17 mouse cellular contexts compared by ENCODE assay signal in the genomic region with DNA sequence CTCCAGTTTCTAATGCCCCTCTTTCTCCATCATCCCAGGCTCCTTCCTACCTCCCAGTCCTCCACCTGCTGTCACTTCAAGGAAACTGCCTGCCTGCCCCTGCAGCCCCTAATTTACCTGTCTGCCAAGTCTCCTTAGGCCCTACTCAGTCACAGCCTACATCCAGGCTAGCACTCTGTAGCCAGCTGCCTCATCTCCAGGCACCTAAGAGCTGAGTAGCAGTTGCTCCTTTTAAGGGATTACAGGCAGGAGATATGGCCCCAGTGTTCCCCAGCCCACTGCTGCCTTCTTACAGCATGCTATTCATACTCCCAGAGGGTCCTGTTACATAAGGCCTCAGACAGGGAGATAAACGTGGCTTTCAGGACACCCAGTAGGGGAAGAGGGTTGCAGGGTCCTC.
DNase-seq lines count a peak whose midpoint lies in the region; ATAC-seq and TF ChIP-seq lines count a peak whose summit lies in the region.
"Had no signal": no experiment of that assay in that cellular context is flagged by ENCODE, and none has a peak within 500 bp of the region (broad histone marks: within the 10 kb centered on the region; RNA-seq: fewer than 3 reads in every experiment).

No protein-coding gene starts in this region.

- no peak overlapping the region for H3K9ac ChIP-seq in forebrain, embryonic 15.5 days (replicated peaks)
- no peak overlapping the region for H3K9ac ChIP-seq in midbrain, embryonic 12.5 days (replicated peaks)
- no peak overlapping the region for H3K9ac ChIP-seq in midbrain, embryonic 11.5 days (ENCODE audit: low read length)
- no peak overlapping the region for H3K9ac ChIP-seq in hindbrain, embryonic 15.5 days
- H3K9ac ChIP-seq: limb, embryonic 15.5 days; stomach, embryonic 15.5 days had no signal

- no peak for TF ChIP-seq CTCF in olfactory bulb, adult 2 months (IDR thresholded peaks at IDR 0.05; ENCODE audit: insufficient read depth, low read depth, low read length)

- no peak overlapping the region for H3K4me3 ChIP-seq in forebrain, embryonic 10.5 days
- H3K4me3 ChIP-seq in forebrain, embryonic 15.5 days = no peak overlapping the region
- no peak overlapping the region for H3K4me3 ChIP-seq in midbrain, embryonic 12.5 days
- no peak overlapping the region for H3K4me3 ChIP-seq in midbrain, embryonic 11.5 days (ENCODE audit: low read depth, low read length)
- no peak overlapping the region for H3K4me3 ChIP-seq in hindbrain, embryonic 15.5 days
- no peak overlapping the region for H3K4me3 ChIP-seq in olfactory bulb, adult 2 months (ENCODE audit: insufficient read depth, low read depth, low read length)
- H3K4me3 ChIP-seq: limb, embryonic 15.5 days; myocyte; stomach, embryonic 15.5 days had no signal

- no peaks in the 10 kb centered on the region for H3K9me3 ChIP-seq in forebrain, embryonic 10.5 days
- no peaks in the 10 kb centered on the region for H3K9me3 ChIP-seq in forebrain, embryonic 15.5 days
- H3K9me3 ChIP-seq in midbrain, embryonic 12.5 days = no peaks in the 10 kb centered on the region
- H3K9me3 ChIP-seq in midbrain, embryonic 11.5 days (ENCODE audit: control insufficient read depth, low read length) = no peaks in the 10 kb centered on the region
- no peaks in the 10 kb centered on the region for H3K9me3 ChIP-seq in hindbrain, embryonic 15.5 days
- H3K9me3 ChIP-seq: limb, embryonic 15.5 days; stomach, embryonic 15.5 days had no signal

- no peak for DNase-seq in forebrain, embryonic 10.5 days (ENCODE audit: extremely low spot score, low spot score)
- DNase-seq in midbrain, embryonic 11.5 days (ENCODE audit: low spot score, missing footprints) = no peak
- no peak for DNase-seq in cerebellum, adult 11-12 months
- DNase-seq in adrenal gland, adult 8-10 months = no peak
- DNase-seq: kidney, adult 2 months; lung, adult 18-20 months; lung, postnatal 4 days; thymus, postnatal 14 days had no signal

- peak overlapping the region; percentile 70 for H3K27ac ChIP-seq in forebrain, embryonic 10.5 days
- H3K27ac ChIP-seq in forebrain, embryonic 15.5 days (replicated peaks) = no peak overlapping the region
- peak overlapping the region; percentile 70 for H3K27ac ChIP-seq in midbrain, embryonic 12.5 days (replicated peaks)
- no peak overlapping the region for H3K27ac ChIP-seq in midbrain, embryonic 11.5 days (ENCODE audit: low read depth, low read length)
- H3K27ac ChIP-seq in hindbrain, embryonic 15.5 days (replicated peaks) = peak overlapping the region; percentile 74; the same call in 1 of the 2 replicates
- peak overlapping the region; percentile 96 for H3K27ac ChIP-seq in olfactory bulb, adult 2 months (ENCODE audit: insufficient read depth, low read depth, low read length)
- H3K27ac ChIP-seq: stomach, embryonic 15.5 days had no signal

- TF ChIP-seq POLR2A in olfactory bulb, adult 2 months (IDR thresholded peaks at IDR 0.05; ENCODE audit: insufficient read depth, low read depth, low read length) = no peak

- H3K27me3 ChIP-seq in forebrain, embryonic 10.5 days (ENCODE audit: poor library complexity, severe bottlenecking) = no peaks in the 10 kb centered on the region
- H3K27me3 ChIP-seq in forebrain, embryonic 15.5 days = no peaks in the 10 kb centered on the region
- H3K27me3 ChIP-seq in midbrain, embryonic 12.5 days = no peaks in the 10 kb centered on the region
- H3K27me3 ChIP-seq in midbrain, embryonic 11.5 days (ENCODE audit: control insufficient read depth, insufficient read depth, low read length) = no peaks in the 10 kb centered on the region
- H3K27me3 ChIP-seq in hindbrain, embryonic 15.5 days = no peaks in the 10 kb centered on the region
- H3K27me3 ChIP-seq: CH12.LX; limb, embryonic 15.5 days; stomach, embryonic 15.5 days had no signal

- 15% methylated on average over 1 of the region's 1 CpGs for WGBS in forebrain, embryonic 10.5 days
- 3% methylated on average over 1 of the region's 1 CpGs for WGBS in forebrain, embryonic 15.5 days
- 16% methylated on average over 1 of the region's 1 CpGs for WGBS in midbrain, embryonic 12.5 days
- WGBS in midbrain, embryonic 11.5 days = 19% methylated on average over 1 of the region's 1 CpGs
- 24% methylated on average over 1 of the region's 1 CpGs for WGBS in hindbrain, embryonic 15.5 days
- WGBS in olfactory bulb, adult 2 months = 21% methylated on average over 1 of the region's 1 CpGs

- peaks cover 45% of the 10 kb centered on the region for H3K4me1 ChIP-seq in forebrain, embryonic 10.5 days
- H3K4me1 ChIP-seq in forebrain, embryonic 15.5 days = peaks cover 22% of the 10 kb centered on the region
- H3K4me1 ChIP-seq in midbrain, embryonic 12.5 days = peaks cover 35% of the 10 kb centered on the region
- H3K4me1 ChIP-seq in midbrain, embryonic 11.5 days (ENCODE audit: control insufficient read depth, insufficient read depth, low read length) = peaks cover 14% of the 10 kb centered on the region
- H3K4me1 ChIP-seq in hindbrain, embryonic 15.5 days (replicated peaks) = peaks cover 26% of the 10 kb centered on the region
- H3K4me1 ChIP-seq in olfactory bulb, adult 2 months (ENCODE audit: control insufficient read depth, insufficient read depth, low read length) = peaks cover 24% of the 10 kb centered on the region

- no peak overlapping the region for H3K4me2 ChIP-seq in forebrain, embryonic 15.5 days (replicated peaks)
- no peak overlapping the region for H3K4me2 ChIP-seq in midbrain, embryonic 12.5 days (replicated peaks)
- no peak overlapping the region for H3K4me2 ChIP-seq in midbrain, embryonic 11.5 days
- H3K4me2 ChIP-seq in hindbrain, embryonic 15.5 days = no peak overlapping the region
- H3K4me2 ChIP-seq: limb, embryonic 15.5 days; stomach, embryonic 15.5 days had no signal

- no peaks in the 10 kb centered on the region; the same call in 1 of the 2 replicates for H3K36me3 ChIP-seq in forebrain, embryonic 10.5 days (replicated peaks)
- no peaks in the 10 kb centered on the region for H3K36me3 ChIP-seq in forebrain, embryonic 15.5 days
- H3K36me3 ChIP-seq in midbrain, embryonic 12.5 days = no peaks in the 10 kb centered on the region
- H3K36me3 ChIP-seq in midbrain, embryonic 11.5 days (ENCODE audit: control insufficient read depth, insufficient read depth, low read length) = no peaks in the 10 kb centered on the region
- H3K36me3 ChIP-seq in hindbrain, embryonic 15.5 days = no peaks in the 10 kb centered on the region
- H3K36me3 ChIP-seq: limb, embryonic 15.5 days; stomach, embryonic 15.5 days had no signal

- ATAC-seq in forebrain, embryonic 15.5 days (replicated peaks) = no peak
- no peak for ATAC-seq in midbrain, embryonic 12.5 days (ENCODE audit: low FRiP score, low read depth)
- ATAC-seq in midbrain, embryonic 11.5 days (ENCODE audit: low FRiP score) = no peak
- ATAC-seq in hindbrain, embryonic 15.5 days (ENCODE audit: low FRiP score, low read depth) = no peak
- ATAC-seq: activated CD4-positive, CD25-positive, alpha-beta regulatory T cell, adult 4 months had no signal

Comparison
In these comparisons a context has a peak if more than half of its experiments do, and no peak if none do; other contexts are left out.
1. H3K27ac ChIP-seq: peak in forebrain, embryonic 10.5 days (single experiment), midbrain, embryonic 12.5 days (single experiment), hindbrain, embryonic 15.5 days (single experiment) and olfactory bulb, adult 2 months (single experiment); none in forebrain, embryonic 15.5 days (single experiment) and midbrain, embryonic 11.5 days (single experiment).